Comparison of ENCODE assay signal across 14 mouse cellular contexts in the genomic region with DNA sequence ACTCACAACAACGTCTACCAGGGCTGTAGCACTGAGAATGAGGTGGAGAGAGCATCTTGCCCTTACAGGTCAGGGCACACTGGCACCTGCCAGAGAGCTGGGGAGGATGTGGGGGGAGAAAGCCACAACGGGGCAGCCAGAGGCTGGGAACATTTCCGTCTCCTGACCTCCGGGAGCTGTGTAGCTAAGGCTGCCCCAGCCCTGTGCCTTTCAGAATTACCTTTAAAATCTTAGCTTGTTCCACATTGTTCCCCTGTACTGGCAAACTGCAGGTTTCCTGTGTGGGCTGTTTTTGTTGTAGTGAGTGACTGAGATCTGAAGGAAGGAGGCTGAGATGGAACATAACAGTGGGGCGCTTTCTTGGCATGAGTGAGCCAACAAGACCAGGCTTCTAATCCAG.
"Had no signal": no experiment of that assay in that cellular context is flagged by ENCODE, and none has a peak within 500 bp of the region (broad histone marks: within the 10 kb centered on the region; RNA-seq: fewer than 3 reads in every experiment).

No protein-coding gene starts in this region.

- H3K9me3 ChIP-seq: intestine, embryonic 15.5 days; limb, embryonic 15.5 days; liver, embryonic 12.5 days; midbrain, embryonic 15.5 days had no signal

- H3K4me1 ChIP-seq: intestine, embryonic 15.5 days; liver, embryonic 12.5 days had no signal

- H3K27ac ChIP-seq: intestine, embryonic 15.5 days; kidney, embryonic 15.5 days; limb, embryonic 15.5 days; liver, embryonic 12.5 days; midbrain, embryonic 10.5 days; midbrain, embryonic 15.5 days; stomach, postnatal 0 days had no signal

- H3K36me3 ChIP-seq: intestine, embryonic 15.5 days; kidney, embryonic 15.5 days; limb, embryonic 15.5 days; liver, embryonic 12.5 days; midbrain, embryonic 10.5 days; midbrain, embryonic 15.5 days had no signal

- ATAC-seq: intestine, embryonic 15.5 days; liver, embryonic 12.5 days; midbrain, embryonic 15.5 days had no signal

- DNase-seq: kidney, adult 18-20 months; kidney, postnatal 14 days; layer of hippocampus, postnatal 36 days; lung, embryonic 14.5 days; lung, postnatal 10 days; lung, postnatal 4 days; right cerebral cortex, adult 18-20 months had no signal

- H3K4me3 ChIP-seq: intestine, embryonic 15.5 days; kidney, embryonic 15.5 days; limb, embryonic 15.5 days; liver, embryonic 12.5 days; midbrain, embryonic 10.5 days; midbrain, embryonic 15.5 days had no signal

- H3K27me3 ChIP-seq: intestine, embryonic 15.5 days; kidney, embryonic 15.5 days; limb, embryonic 15.5 days; liver, embryonic 12.5 days; midbrain, embryonic 15.5 days had no signal

- H3K9ac ChIP-seq: intestine, embryonic 15.5 days; kidney, embryonic 15.5 days; limb, embryonic 15.5 days; liver, embryonic 12.5 days; lung, embryonic 14.5 days; midbrain, embryonic 15.5 days had no signal

- H3K4me2 ChIP-seq: intestine, embryonic 15.5 days; kidney, embryonic 15.5 days; limb, embryonic 15.5 days; liver, embryonic 12.5 days; lung, embryonic 14.5 days; midbrain, embryonic 15.5 days had no signal
